Mouse (Mus musculus) testis, adult 2 months (tissue): ENCODE data around the gene 1110017D15Rik. TPM values are rescaled to one million over a fixed set of nuclear protein-coding genes. Genes with fewer than 3 reads are reported as not detected.
"Not testable (repeated sequence)": the region's sequence is repeated elsewhere in the genome, so short reads cannot be mapped to it uniquely, and the experiment has no call there.

ENCODE experiments used
- H3K27ac ChIP-seq: fragments of 200-500 bp; 2 replicates; pipeline ENCODE4 v1.5.1; 2012; ENCODE audit warnings: low read depth, low read length; ENCODE audit not compliant: control insufficient read depth, insufficient read depth
- H3K27me3 ChIP-seq: fragments of 200-500 bp; 2 replicates; pipeline ENCODE4 v1.6.1; 2012; ENCODE audit warnings: mild to moderate bottlenecking, low read length, moderate library complexity; ENCODE audit not compliant: control insufficient read depth, insufficient read depth
- H3K36me3 ChIP-seq: fragments of 200-500 bp; 2 replicates; pipeline ENCODE4 v1.6.1; 2012; ENCODE audit warnings: mild to moderate bottlenecking, low read length; ENCODE audit not compliant: control insufficient read depth, insufficient read depth
- H3K4me1 ChIP-seq: fragments of 200-500 bp; 2 replicates; pipeline ENCODE4 v1.6.1; 2012; ENCODE audit warnings: low read length; ENCODE audit not compliant: control insufficient read depth, insufficient read depth
- H3K4me3 ChIP-seq: fragments of 200-500 bp; 2 replicates; pipeline ENCODE4 v1.5.1; 2012; ENCODE audit warnings: low read depth, mild to moderate bottlenecking, low read length, moderate library complexity, mixed read lengths; ENCODE audit not compliant: control insufficient read depth
- CTCF ChIP-seq: fragments of 200-500 bp; IDR thresholded peaks from 2 replicates; pipeline ENCODE4 v1.5.1; 2012; ENCODE audit warnings: low read depth, mild to moderate bottlenecking, inconsistent platforms, low read length, moderate library complexity; ENCODE audit not compliant: control insufficient read depth, insufficient read depth, insufficient replicate concordance
- POLR2A ChIP-seq: fragments of 200-500 bp; IDR thresholded peaks from 2 replicates; pipeline ENCODE4 v1.6.1; 2012; ENCODE audit warnings: low read depth, mild to moderate bottlenecking, inconsistent platforms, low read length, moderate library complexity; ENCODE audit not compliant: control insufficient read depth
- polyA plus RNA-seq: library from polyadenylated mRNA; depleted of rRNA; stranded (reverse); fragments of >200 nt; gene quantifications from 2 replicates; pipeline ENCODE4 v1.2.3, GENCODE M21; 2012; rRNA removed

Gene 1110017D15Rik
- polyA plus RNA-seq, 1 experiment = 1,062 TPM

DNA sequence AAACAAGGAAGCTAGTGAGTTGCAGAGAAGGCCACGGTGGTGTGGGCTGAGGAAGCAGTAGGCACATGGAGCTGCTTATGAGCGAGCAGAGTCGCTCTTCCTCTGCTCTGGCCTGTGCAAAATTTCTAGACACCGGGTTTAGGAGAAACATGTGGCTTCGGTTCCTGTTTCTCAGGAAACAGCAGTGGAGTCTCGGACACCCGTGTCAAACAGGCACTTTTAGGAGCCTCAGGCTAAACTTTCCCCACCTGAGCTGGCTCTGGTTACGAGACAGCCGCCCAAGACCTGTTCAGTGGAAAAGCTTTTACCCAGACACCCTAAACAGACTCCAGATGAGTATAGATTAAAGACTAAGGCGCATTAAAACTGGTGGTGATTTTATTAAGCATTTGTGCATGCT, 47.9 kb downstream of the 1110017D15Rik start:
- Histone ChIP-seq H3K4me1 (no peaks in the 10 kb centered on the region; the same call in 1 of the 2 replicates), H3K4me3 (no peak overlapping the region), H3K27ac (no peak overlapping the region), H3K36me3 (no peaks in the 10 kb centered on the region), H3K27me3 (no peaks in the 10 kb centered on the region)
- TF ChIP-seq CTCF = no peak
- no peak for TF ChIP-seq POLR2A

DNA sequence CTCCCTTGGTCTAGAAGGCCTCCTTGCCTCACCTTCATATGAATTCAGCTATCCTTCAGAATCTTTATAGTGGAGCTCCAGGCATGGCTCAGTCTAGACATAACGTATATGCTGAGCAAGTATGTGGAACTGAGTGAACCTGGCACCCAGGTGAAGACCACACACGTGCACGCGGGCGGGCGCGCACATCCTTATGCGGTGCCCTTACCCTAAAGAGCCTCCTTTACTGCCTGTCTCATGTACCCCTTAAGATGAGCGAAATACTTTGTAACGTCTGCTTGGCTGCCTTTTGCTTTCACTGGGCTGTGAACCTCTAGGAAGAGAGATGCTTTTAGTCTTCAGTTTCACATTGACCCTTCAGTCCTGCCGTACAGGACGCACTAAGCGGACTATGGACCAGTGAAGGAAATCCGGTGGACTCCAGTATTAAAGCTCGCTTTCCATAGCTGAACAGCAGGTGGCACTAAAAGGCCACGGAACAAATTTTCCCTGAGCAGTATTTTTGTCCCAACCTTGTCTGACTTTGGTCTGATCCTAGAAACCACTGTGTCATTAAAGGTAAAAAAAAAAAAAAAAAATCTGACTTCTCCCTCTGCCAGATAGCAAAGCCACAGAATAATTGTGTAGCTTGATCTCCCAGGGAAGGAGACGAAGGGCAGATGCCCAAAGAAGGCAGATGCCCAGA, 48.6 kb downstream of the 1110017D15Rik start:
- TF ChIP-seq CTCF = no peak
- TF ChIP-seq POLR2A = no peak
- Histone ChIP-seq H3K4me1 (peaks cover 2% of the 10 kb centered on the region), H3K27me3 (no peaks in the 10 kb centered on the region), H3K27ac (no peak overlapping the region), H3K36me3 (no peaks in the 10 kb centered on the region), H3K4me3 (no peak overlapping the region)

DNA sequence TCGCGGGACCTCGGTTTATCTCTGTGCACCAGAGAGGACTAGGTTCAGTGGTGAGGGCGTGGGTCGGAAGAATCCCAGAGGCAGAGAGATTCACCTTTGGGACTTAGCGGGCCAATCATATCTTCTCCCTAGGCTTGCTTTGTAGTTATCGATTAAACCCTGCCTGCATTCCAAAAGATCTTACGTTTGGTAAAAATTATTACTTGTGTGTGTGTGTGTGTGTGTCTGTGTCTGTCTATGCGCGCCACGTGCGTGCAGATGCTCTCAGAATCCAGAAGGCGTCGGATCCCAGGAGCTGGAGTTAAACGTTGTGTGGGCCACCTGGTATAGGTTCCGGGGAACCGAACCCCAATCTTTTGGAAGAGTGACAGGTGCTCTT, 51.9 kb downstream of the 1110017D15Rik start:
- Histone ChIP-seq H3K36me3 (no peaks in the 10 kb centered on the region; the same call in 1 of the 2 replicates), H3K27ac (peak overlapping the region; percentile 83), H3K4me3 (peak overlapping the region; percentile 96), H3K4me1 (peaks cover 2% of the 10 kb centered on the region), H3K27me3 (no peaks in the 10 kb centered on the region)
- TF ChIP-seq POLR2A (no peak), CTCF (no peak)

DNA sequence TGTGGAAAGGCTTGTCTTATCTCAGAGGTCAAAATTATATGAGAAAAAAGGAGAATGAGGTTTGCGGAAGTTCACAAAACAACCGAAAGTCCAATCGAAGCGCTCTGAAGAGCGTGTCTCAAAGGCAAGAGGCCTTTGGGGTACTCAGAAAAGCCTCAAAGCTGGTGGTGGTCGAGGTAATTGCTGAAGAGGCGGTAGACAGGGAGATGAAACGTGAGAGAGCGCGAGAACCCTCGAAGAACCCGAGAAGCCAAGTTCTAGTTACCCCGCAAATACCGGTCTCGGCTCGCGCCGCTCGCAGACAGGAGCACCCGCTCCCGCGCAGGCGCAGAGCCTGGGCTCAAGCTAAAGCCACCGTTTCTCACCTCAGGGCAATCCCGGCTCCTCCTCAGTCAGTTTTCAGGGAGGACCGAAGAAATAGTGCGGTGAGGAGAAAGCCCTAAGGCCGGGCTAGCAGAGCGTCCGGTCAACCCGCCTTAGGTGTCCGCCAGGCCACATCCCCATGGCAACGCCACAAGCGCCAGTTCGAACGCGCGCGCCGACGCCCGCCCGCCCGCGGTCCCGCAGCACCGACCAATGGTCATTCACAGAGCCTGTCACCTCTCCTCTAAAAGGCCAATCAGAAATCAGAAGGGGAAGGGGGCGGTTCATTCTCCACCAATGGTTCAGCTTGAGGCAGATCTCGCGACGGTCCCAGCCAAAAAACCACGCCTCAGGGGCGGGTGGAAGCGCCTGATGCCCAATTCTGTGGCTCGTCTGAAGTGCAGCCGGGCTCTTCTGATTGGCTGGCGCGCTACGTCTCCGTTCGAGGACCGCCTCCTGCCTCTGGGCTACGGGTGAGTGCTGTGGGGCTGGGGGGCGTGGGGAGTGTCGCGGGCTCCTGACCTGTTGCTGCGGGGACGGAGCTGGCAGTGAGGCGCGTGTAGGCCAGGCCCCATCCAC, 52.5 kb downstream of the 1110017D15Rik start, which contains the start of the genes Kif24 and Nudt2:
Gene Kif24 (minus strand): TSS at position 543 of the 942 bp plus-strand sequence.
Gene Nudt2 (plus strand): TSS at position 807 of the 942 bp plus-strand sequence.
- TF ChIP-seq CTCF (no peak), POLR2A (peak; percentile 67)
- peak within 1 kb of the TSS; percentile 99 for H3K27ac ChIP-seq
- peaks cover 2% of the 10 kb centered on the region for H3K4me1 ChIP-seq
- peak within 1 kb of the TSS; percentile 96 for H3K4me3 ChIP-seq
- H3K36me3 ChIP-seq = no peaks in the 10 kb centered on the region; the same call in 1 of the 2 replicates
- no peaks in the 10 kb centered on the region for H3K27me3 ChIP-seq

DNA sequence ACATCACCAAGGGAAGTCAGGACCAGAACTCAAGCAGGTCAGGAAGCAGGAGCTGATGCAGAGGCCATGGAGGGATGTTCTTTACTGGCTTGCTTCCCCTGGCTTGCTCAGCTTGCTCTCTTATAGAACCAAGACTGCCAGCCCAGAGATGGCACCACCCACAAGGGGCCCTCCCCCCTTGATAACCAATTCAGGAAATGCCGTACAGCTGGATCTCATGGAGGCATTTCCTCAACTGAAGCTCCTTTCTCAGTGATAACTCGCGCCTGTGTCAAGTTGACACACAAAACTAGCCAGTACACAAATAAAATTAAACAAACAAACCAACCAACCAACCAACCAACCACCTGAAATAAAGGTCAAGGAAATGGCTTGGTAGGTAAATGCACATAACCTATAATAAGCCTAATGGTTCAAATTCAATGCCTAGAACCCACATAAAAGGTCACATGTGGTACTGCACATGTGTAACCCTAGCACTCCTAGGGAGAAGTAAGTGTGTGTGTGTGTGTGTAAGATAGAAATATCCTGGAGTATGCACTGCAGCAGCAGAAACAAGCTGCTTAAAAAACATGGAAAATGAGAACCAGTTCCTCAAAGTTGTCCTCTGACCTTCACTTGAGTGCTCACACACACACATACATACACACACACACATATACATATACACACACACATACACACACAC, 53.9 kb downstream of the 1110017D15Rik start:
- not testable (repeated sequence) for H3K27ac ChIP-seq, H3K27me3 ChIP-seq, H3K4me1 ChIP-seq, H3K36me3 ChIP-seq
- peak overlapping the region; percentile 42 for H3K4me3 ChIP-seq

DNA sequence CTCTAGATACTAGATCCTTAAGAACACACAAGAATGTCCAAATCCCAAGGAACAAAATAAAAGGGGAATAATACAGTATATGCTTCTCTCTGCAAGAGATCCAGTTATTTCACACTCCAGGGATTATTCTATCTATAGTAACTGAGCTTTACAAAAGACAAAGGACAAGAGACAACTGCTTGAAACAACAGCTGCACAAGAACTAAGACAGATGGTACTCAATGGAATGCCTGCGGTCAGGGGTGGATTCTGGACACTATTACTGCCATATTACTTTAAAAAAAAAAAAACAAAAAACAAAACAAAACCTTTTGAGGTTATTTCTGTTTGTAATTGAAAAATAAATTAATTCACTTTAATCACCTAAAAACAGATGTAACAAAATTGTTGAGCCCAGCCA, 56.4 kb downstream of the 1110017D15Rik start:
- Histone ChIP-seq H3K4me3 (no peak overlapping the region), H3K27me3 (no peaks in the 10 kb centered on the region), H3K27ac (no peak overlapping the region), H3K36me3 (no peaks in the 10 kb centered on the region; the same call in 1 of the 2 replicates), H3K4me1 (peaks cover 2% of the 10 kb centered on the region)
- TF ChIP-seq CTCF (no peak), POLR2A (no peak)

Other genes starting within 250 kb of the 1110017D15Rik start
- 201 and 203 TPM in 2 replicates for gene Ubap2, start 242.2 kb downstream of the 1110017D15Rik start, polyA plus RNA-seq
- 71.2 and 84.7 TPM in 2 replicates for gene Dcaf12, start 202.4 kb downstream of the 1110017D15Rik start, polyA plus RNA-seq
- 44.2 and 47.8 TPM in 2 replicates for gene Ubap1, start 168.3 kb downstream of the 1110017D15Rik start, polyA plus RNA-seq
- 11.3 and 11.9 TPM in 2 replicates for gene Kif24, start 52.4 kb downstream of the 1110017D15Rik start, polyA plus RNA-seq
- gene Nudt2, start 52.2 kb downstream of the 1110017D15Rik start, polyA plus RNA-seq = 12.6 and 14.3 TPM in 2 replicates
- 9.8 and 11.1 TPM in 2 replicates for gene AI464131, start 14.3 kb downstream of the 1110017D15Rik start, polyA plus RNA-seq
- gene Fam219a, start 52.2 kb upstream of the 1110017D15Rik start, polyA plus RNA-seq = 36.8 and 37.7 TPM in 2 replicates
- gene Dnaic1, start 52.4 kb upstream of the 1110017D15Rik start, polyA plus RNA-seq = 86.5 and 89.7 TPM in 2 replicates
- gene Enho, start 123.0 kb upstream of the 1110017D15Rik start, polyA plus RNA-seq = 3.7 and 4.2 TPM in 2 replicates
- 3.7 and 4.0 TPM in 2 replicates for gene Cntfr, start 179.8 kb upstream of the 1110017D15Rik start, polyA plus RNA-seq
- 10.7 and 11.0 TPM in 2 replicates for gene Il11ra1, start 182.7 kb upstream of the 1110017D15Rik start, polyA plus RNA-seq
- 21.8 and 27.5 TPM in 2 replicates for gene Rpp25l, start 196.2 kb upstream of the 1110017D15Rik start, polyA plus RNA-seq
- gene Dctn3, start 205.8 kb upstream of the 1110017D15Rik start, polyA plus RNA-seq = 84.2 and 90.3 TPM in 2 replicates
- 0.12 and 0.17 TPM in 2 replicates for gene Arid3c, start 213.8 kb upstream of the 1110017D15Rik start, polyA plus RNA-seq
- gene Galt, start 237.9 kb upstream of the 1110017D15Rik start, polyA plus RNA-seq = 11.1 and 13.6 TPM in 2 replicates
- 21.0 and 22.3 TPM in 2 replicates for gene Sigmar1, start 238.8 kb upstream of the 1110017D15Rik start, polyA plus RNA-seq